8 mouse cellular contexts compared by ENCODE assay signal in the genomic region with DNA sequence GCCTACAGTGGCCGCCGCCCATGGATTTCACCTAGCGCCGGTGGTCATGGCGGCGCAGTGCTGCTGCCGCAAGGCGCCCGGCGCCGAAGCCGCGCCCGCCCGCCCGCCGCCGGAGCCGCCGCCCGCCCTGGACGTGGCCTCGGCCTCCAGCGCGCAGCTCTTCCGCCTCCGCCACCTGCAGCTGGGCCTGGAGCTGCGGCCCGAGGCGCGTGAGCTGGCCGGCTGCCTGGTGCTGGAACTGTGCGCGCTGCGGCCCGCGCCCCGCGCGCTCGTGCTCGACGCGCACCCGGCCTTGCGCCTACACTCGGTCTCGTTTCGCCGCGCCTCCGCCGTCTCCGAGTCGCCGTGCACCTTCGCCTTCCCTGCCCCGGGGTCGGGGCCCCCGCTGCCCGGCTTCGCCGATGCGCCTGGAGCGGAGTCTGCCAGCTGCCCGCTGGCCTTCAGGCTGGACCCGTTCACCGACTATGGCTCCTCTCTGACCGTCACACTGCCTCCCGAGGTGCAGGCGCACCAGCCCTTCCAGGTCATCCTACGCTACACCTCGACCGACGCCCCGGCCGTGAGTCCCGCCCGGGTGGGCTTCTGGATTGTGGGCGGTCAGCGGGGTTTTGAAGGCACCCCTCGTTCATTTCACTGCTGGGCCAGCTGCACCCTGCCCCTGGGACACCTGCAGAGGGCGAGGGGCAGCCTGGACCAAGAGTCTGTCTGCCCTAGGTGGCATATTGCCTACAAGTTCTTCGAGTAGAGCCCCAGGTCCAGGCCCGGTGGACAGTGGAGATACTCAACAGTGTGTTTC. TPM values are rescaled to one million over a fixed set of nuclear protein-coding genes. Genes with fewer than 3 reads are reported as not detected.
DNase-seq lines count a peak whose midpoint lies in the region; ATAC-seq and TF ChIP-seq lines count a peak whose summit lies in the region.

No protein-coding gene starts in this region.

- peak overlapping the region; percentile 89 for H3K9ac ChIP-seq in embryonic facial prominence, embryonic 11.5 days (replicated peaks; ENCODE audit: low read length)
- H3K9ac ChIP-seq in kidney, embryonic 16.5 days (replicated peaks; ENCODE audit: low read length) = peak overlapping the region; percentile 94
- peak overlapping the region; percentile 65 for H3K9ac ChIP-seq in liver, embryonic 14.5 days (replicated peaks)
- H3K9ac ChIP-seq in neural tube, embryonic 11.5 days (ENCODE audit: low read length) = peak overlapping the region; percentile 87

- WGBS in embryonic facial prominence, embryonic 11.5 days = 2% methylated on average over 44 of the region's 85 CpGs
- 2% methylated on average over 84 of the region's 85 CpGs for WGBS in heart, embryonic 10.5 days
- WGBS in kidney, embryonic 16.5 days = under 1% methylated on average over 66 of the region's 85 CpGs
- WGBS in liver, embryonic 14.5 days (ENCODE audit: insufficient replicate concordance) = under 1% methylated on average over 66 of the region's 85 CpGs
- 1% methylated on average over 61 of the region's 85 CpGs for WGBS in neural tube, embryonic 11.5 days

- H3K27ac ChIP-seq in embryonic facial prominence, embryonic 11.5 days (replicated peaks; ENCODE audit: low read depth, low read length) = peak overlapping the region; percentile 79
- H3K27ac ChIP-seq in heart, embryonic 10.5 days = peak overlapping the region; percentile 95
- peak overlapping the region; percentile 86 for H3K27ac ChIP-seq in kidney, embryonic 16.5 days (ENCODE audit: low read length)
- H3K27ac ChIP-seq in liver, embryonic 14.5 days = peak overlapping the region; percentile 18; the same call in 1 of the 2 replicates
- peak overlapping the region; percentile 87 for H3K27ac ChIP-seq in neural tube, embryonic 11.5 days (ENCODE audit: low read depth, low read length)

- peak; percentile 67 to 84 for DNase-seq in left cerebral cortex, adult 18-20 months (ENCODE audit: low spot score in 2 of 2)
- no peak for DNase-seq in left cerebral cortex, adult 11 months (ENCODE audit: low spot score)
- DNase-seq in embryonic facial prominence, embryonic 11.5 days (ENCODE audit: low spot score) = peak; percentile 59
- peak; percentile 87 for DNase-seq in heart, embryonic 10.5 days (ENCODE audit: low spot score)
- DNase-seq in liver, embryonic 14.5 days (ENCODE audit: low read depth in 3 of 3, low spot score in 3 of 3) = no peak
- peak; percentile 65 for DNase-seq in neural tube, embryonic 11.5 days (ENCODE audit: low spot score)
- DNase-seq in testis, postnatal 14 days (ENCODE audit: low spot score) = peak; percentile 56

- peak overlapping the region; percentile 95 for H3K4me2 ChIP-seq in embryonic facial prominence, embryonic 11.5 days (ENCODE audit: low read depth, low read length)
- H3K4me2 ChIP-seq in kidney, embryonic 16.5 days (replicated peaks; ENCODE audit: low read depth, low read length) = peak overlapping the region; percentile 76
- H3K4me2 ChIP-seq in liver, embryonic 14.5 days (ENCODE audit: low read depth) = peak overlapping the region; percentile 62
- peak overlapping the region; percentile 94 for H3K4me2 ChIP-seq in neural tube, embryonic 11.5 days (ENCODE audit: low read depth)

- peaks cover 8% of the 10 kb centered on the region for H3K4me1 ChIP-seq in embryonic facial prominence, embryonic 11.5 days (ENCODE audit: control insufficient read depth, insufficient read depth, low read length)
- peaks cover 38% of the 10 kb centered on the region for H3K4me1 ChIP-seq in heart, embryonic 10.5 days
- H3K4me1 ChIP-seq in kidney, embryonic 16.5 days (ENCODE audit: insufficient read depth, low read length) = peaks cover 33% of the 10 kb centered on the region
- H3K4me1 ChIP-seq in liver, embryonic 14.5 days (replicated peaks; ENCODE audit: control insufficient read depth in 2 of 2, insufficient read depth in 2 of 2, low read length in 1 of 2) = peaks cover 14 to 26% of the 10 kb centered on the region in 2 experiments
- H3K4me1 ChIP-seq in neural tube, embryonic 11.5 days (ENCODE audit: control insufficient read depth, insufficient read depth, low read length) = peaks cover 30% of the 10 kb centered on the region

- H3K9me3 ChIP-seq in embryonic facial prominence, embryonic 11.5 days (replicated peaks; ENCODE audit: control insufficient read depth, low read length) = no peaks in the 10 kb centered on the region
- no peaks in the 10 kb centered on the region for H3K9me3 ChIP-seq in heart, embryonic 10.5 days
- H3K9me3 ChIP-seq in kidney, embryonic 16.5 days (ENCODE audit: low read length) = no peaks in the 10 kb centered on the region
- H3K9me3 ChIP-seq in liver, embryonic 14.5 days (ENCODE audit: control insufficient read depth, low read length) = no peaks in the 10 kb centered on the region
- no peaks in the 10 kb centered on the region for H3K9me3 ChIP-seq in neural tube, embryonic 11.5 days (ENCODE audit: control insufficient read depth, low read length)

- peaks cover 4% of the 10 kb centered on the region for H3K36me3 ChIP-seq in embryonic facial prominence, embryonic 11.5 days (replicated peaks; ENCODE audit: control insufficient read depth, insufficient read depth, low read depth, low read length)
- peaks cover 24% of the 10 kb centered on the region for H3K36me3 ChIP-seq in heart, embryonic 10.5 days
- H3K36me3 ChIP-seq in kidney, embryonic 16.5 days (ENCODE audit: insufficient read depth, low read length) = peaks cover 5% of the 10 kb centered on the region
- H3K36me3 ChIP-seq in liver, embryonic 14.5 days (replicated peaks; ENCODE audit: control insufficient read depth, insufficient read depth, low read depth) = peaks cover 6% of the 10 kb centered on the region; the same call in 1 of the 2 replicates
- H3K36me3 ChIP-seq in neural tube, embryonic 11.5 days (ENCODE audit: control insufficient read depth, insufficient read depth, low read length) = peaks cover 6% of the 10 kb centered on the region

- no peak for TF ChIP-seq CTCF in liver, embryonic 14.5 days (IDR thresholded peaks at IDR 0.05; ENCODE audit: low read depth)

- peaks cover 3% of the 10 kb centered on the region; the same call in 1 of the 2 replicates for H3K27me3 ChIP-seq in embryonic facial prominence, embryonic 11.5 days (ENCODE audit: control insufficient read depth, insufficient read depth, low read length)
- H3K27me3 ChIP-seq in heart, embryonic 10.5 days (ENCODE audit: insufficient read depth, poor library complexity, severe bottlenecking) = peaks cover 18% of the 10 kb centered on the region; the same call in 1 of the 2 replicates
- no peaks in the 10 kb centered on the region for H3K27me3 ChIP-seq in kidney, embryonic 16.5 days (ENCODE audit: insufficient read depth, low read length)
- no peaks in the 10 kb centered on the region for H3K27me3 ChIP-seq in liver, embryonic 14.5 days (ENCODE audit: control insufficient read depth, insufficient read depth, low read length)
- no peaks in the 10 kb centered on the region for H3K27me3 ChIP-seq in neural tube, embryonic 11.5 days (ENCODE audit: control insufficient read depth, insufficient read depth, low read length)

- H3K4me3 ChIP-seq in embryonic facial prominence, embryonic 11.5 days (ENCODE audit: low read depth, low read length) = peak overlapping the region; percentile 80
- peak overlapping the region; percentile 91 for H3K4me3 ChIP-seq in heart, embryonic 10.5 days
- H3K4me3 ChIP-seq in kidney, embryonic 16.5 days (ENCODE audit: low read length) = peak overlapping the region; percentile 79
- peak overlapping the region; percentile 60 to 68 for H3K4me3 ChIP-seq in liver, embryonic 14.5 days (ENCODE audit: insufficient read depth in 1 of 2, low read depth in 2 of 2, low read length in 2 of 2)
- H3K4me3 ChIP-seq in neural tube, embryonic 11.5 days (ENCODE audit: low read depth, low read length) = peak overlapping the region; percentile 68

- TF ChIP-seq EP300 in liver, embryonic 14.5 days (IDR thresholded peaks at IDR 0.05; ENCODE audit: low read depth) = no peak

- peak; percentile 31 for ATAC-seq in embryonic facial prominence, embryonic 11.5 days (replicated peaks; ENCODE audit: insufficient number of reproducible peaks, low FRiP score, low TSS enrichment, low read depth)
- peak; percentile 21 for ATAC-seq in kidney, embryonic 16.5 days (ENCODE audit: low FRiP score, low TSS enrichment)
- ATAC-seq in liver, embryonic 14.5 days (ENCODE audit: insufficient read depth) = peak; percentile 14
- ATAC-seq in neural tube, embryonic 11.5 days (ENCODE audit: insufficient read depth, low FRiP score, low TSS enrichment) = peak; percentile 8; the same call in 1 of the 2 replicates

RNA-seq across cellular contexts. Expression of a gene that starts 0.5 kb away (rescaled TPM):
- total RNA-seq in left cerebral cortex, adult 18-20 months (2021) = 10 to 100 TPM; 30.2 to 34.4 TPM
- 13.3 and 15.7 TPM in 2 replicates for polyA plus RNA-seq in embryonic facial prominence, embryonic 11.5 days (2014; fragmentation: Nextera tagmentation; extraction: Ambion mirVana)
- 25.9 and 30.4 TPM in 2 replicates for polyA plus RNA-seq in heart, embryonic 10.5 days (2016; fragmentation: Nextera tagmentation; extraction: Ambion mirVana)
- 14.8 and 31.1 TPM in 2 replicates for polyA plus RNA-seq in kidney, embryonic 16.5 days (2015; fragmentation: Nextera tagmentation; extraction: Ambion mirVana)
- polyA plus RNA-seq in liver, embryonic 14.5 days (2012; rRNA removed) = 10.7 and 15.3 TPM in 2 replicates
- 8.7 and 10.7 TPM in 2 replicates for polyA plus RNA-seq in liver, embryonic 14.5 days (2014; fragmentation: Nextera tagmentation; extraction: Ambion mirVana)
- 22.3 and 25.6 TPM in 2 replicates for polyA plus RNA-seq in neural tube, embryonic 11.5 days (2014; fragmentation: Nextera tagmentation; extraction: Ambion mirVana)

RNA-seq across cellular contexts. Expression of a gene that starts 4.3 kb away (rescaled TPM):
- 10 to 100 TPM; 18.2 to 19.2 TPM for total RNA-seq in left cerebral cortex, adult 18-20 months (2021)
- polyA plus RNA-seq in embryonic facial prominence, embryonic 11.5 days (2014; fragmentation: Nextera tagmentation; extraction: Ambion mirVana) = 7.2 and 10.3 TPM in 2 replicates
- polyA plus RNA-seq in heart, embryonic 10.5 days (2016; fragmentation: Nextera tagmentation; extraction: Ambion mirVana) = 7.6 and 8.6 TPM in 2 replicates
- 12.3 and 13.9 TPM in 2 replicates for polyA plus RNA-seq in kidney, embryonic 16.5 days (2015; fragmentation: Nextera tagmentation; extraction: Ambion mirVana)
- 5.2 and 6.4 TPM in 2 replicates for polyA plus RNA-seq in liver, embryonic 14.5 days (2012; rRNA removed)
- polyA plus RNA-seq in liver, embryonic 14.5 days (2014; fragmentation: Nextera tagmentation; extraction: Ambion mirVana) = 4.4 and 5.4 TPM in 2 replicates
- 8.6 and 9.4 TPM in 2 replicates for polyA plus RNA-seq in neural tube, embryonic 11.5 days (2014; fragmentation: Nextera tagmentation; extraction: Ambion mirVana)

RNA-seq across cellular contexts. Expression of a gene that starts 8.4 kb away (rescaled TPM):
- under 1 TPM; 0.40 to 0.53 TPM for total RNA-seq in left cerebral cortex, adult 18-20 months (2021)
- 0.67 and 0.93 TPM in 2 replicates for polyA plus RNA-seq in embryonic facial prominence, embryonic 11.5 days (2014; fragmentation: Nextera tagmentation; extraction: Ambion mirVana)
- polyA plus RNA-seq in heart, embryonic 10.5 days (2016; fragmentation: Nextera tagmentation; extraction: Ambion mirVana) = 0.06 and 0.18 TPM in 2 replicates
- polyA plus RNA-seq in kidney, embryonic 16.5 days (2015; fragmentation: Nextera tagmentation; extraction: Ambion mirVana) = 0.52 and 0.63 TPM in 2 replicates
- polyA plus RNA-seq in liver, embryonic 14.5 days (2012; rRNA removed) = 0.02 and 0.05 TPM in 2 replicates
- polyA plus RNA-seq in liver, embryonic 14.5 days (2014; fragmentation: Nextera tagmentation; extraction: Ambion mirVana) = not detected in 2 replicates
- polyA plus RNA-seq in neural tube, embryonic 11.5 days (2014; fragmentation: Nextera tagmentation; extraction: Ambion mirVana) = 0.23 and 0.62 TPM in 2 replicates

RNA-seq across cellular contexts. Expression of a gene that starts 23.1 kb away (rescaled TPM):
- 10 to 100 TPM; 40.1 to 40.7 TPM for total RNA-seq in left cerebral cortex, adult 18-20 months (2021)
- polyA plus RNA-seq in embryonic facial prominence, embryonic 11.5 days (2014; fragmentation: Nextera tagmentation; extraction: Ambion mirVana) = 25.4 and 32.4 TPM in 2 replicates
- polyA plus RNA-seq in heart, embryonic 10.5 days (2016; fragmentation: Nextera tagmentation; extraction: Ambion mirVana) = 19.4 and 25.4 TPM in 2 replicates
- 42.8 and 44.8 TPM in 2 replicates for polyA plus RNA-seq in kidney, embryonic 16.5 days (2015; fragmentation: Nextera tagmentation; extraction: Ambion mirVana)
- 7.4 and 8.8 TPM in 2 replicates for polyA plus RNA-seq in liver, embryonic 14.5 days (2012; rRNA removed)
- 8.1 and 9.1 TPM in 2 replicates for polyA plus RNA-seq in liver, embryonic 14.5 days (2014; fragmentation: Nextera tagmentation; extraction: Ambion mirVana)
- polyA plus RNA-seq in neural tube, embryonic 11.5 days (2014; fragmentation: Nextera tagmentation; extraction: Ambion mirVana) = 39.2 and 43.4 TPM in 2 replicates

RNA-seq across cellular contexts. Expression of a gene that starts 39.5 kb away (rescaled TPM):
- total RNA-seq in left cerebral cortex, adult 18-20 months (2021) = under 1 TPM in 1 of 2 experiments, not detected in 1; 0.33 TPM
- 0.21 and 0.25 TPM in 2 replicates for polyA plus RNA-seq in embryonic facial prominence, embryonic 11.5 days (2014; fragmentation: Nextera tagmentation; extraction: Ambion mirVana)
- polyA plus RNA-seq in heart, embryonic 10.5 days (2016; fragmentation: Nextera tagmentation; extraction: Ambion mirVana) = 0.20 and 0.28 TPM in 2 replicates
- polyA plus RNA-seq in kidney, embryonic 16.5 days (2015; fragmentation: Nextera tagmentation; extraction: Ambion mirVana) = 0.50 and 0.62 TPM in 2 replicates
- polyA plus RNA-seq in liver, embryonic 14.5 days (2012; rRNA removed) = 0.40 and 0.48 TPM in 2 replicates
- 0.57 and 0.76 TPM in 2 replicates for polyA plus RNA-seq in liver, embryonic 14.5 days (2014; fragmentation: Nextera tagmentation; extraction: Ambion mirVana)
- polyA plus RNA-seq in neural tube, embryonic 11.5 days (2014; fragmentation: Nextera tagmentation; extraction: Ambion mirVana) = 0.13 and 0.55 TPM in 2 replicates

Comparison
In these comparisons a context has a peak if more than half of its experiments do, and no peak if none do; other contexts are left out.
1. DNase-seq: peak in left cerebral cortex, adult 18-20 months (2 of 2), embryonic facial prominence, embryonic 11.5 days (single experiment), heart, embryonic 10.5 days (single experiment), neural tube, embryonic 11.5 days (single experiment) and testis, postnatal 14 days (single experiment); none in left cerebral cortex, adult 11 months (single experiment) and liver, embryonic 14.5 days (0 of 3).
2. H3K27ac ChIP-seq: peak in every context shown above with its lines; median percentile 95 in heart, embryonic 10.5 days; 87 in neural tube, embryonic 11.5 days; 86 in kidney, embryonic 16.5 days; 79 in embryonic facial prominence, embryonic 11.5 days; 18 in liver, embryonic 14.5 days.
3. Peak in every context shown above with its lines, with median percentiles within 50 percentile points of each other: ATAC-seq, H3K4me2 ChIP-seq, H3K4me3 ChIP-seq and H3K9ac ChIP-seq.